Mouse (Mus musculus) olfactory bulb, adult 2 months (tissue): ENCODE data around the gene Cmtm6.

Experiments
- CTCF ChIP-seq: fragments of 200-500 bp; IDR thresholded peaks from 2 replicates; pipeline ENCODE4 v1.5.1; 2012; ENCODE audit warnings: low read depth, mild to moderate bottlenecking, low read length, moderate library complexity; ENCODE audit not compliant: insufficient read depth
- POLR2A ChIP-seq: fragments of 200-500 bp; IDR thresholded peaks from 2 replicates; pipeline ENCODE4 v1.6.1; 2012; ENCODE audit warnings: mild to moderate bottlenecking, low read depth, low read length, moderate library complexity; ENCODE audit not compliant: insufficient read depth

- no peak for TF ChIP-seq CTCF
- TF ChIP-seq POLR2A = no peak
Observed at GRCm38 (mm10) chr9:114775272-114775671, 44.4 kb downstream of the Cmtm6 start.
